Mouse (Mus musculus) heart, adult 2 months (tissue): ENCODE data around the gene Timm13. TPM values are rescaled to one million over a fixed set of nuclear protein-coding genes. Genes with fewer than 3 reads are reported as not detected.

ENCODE experiments used
- DNase-seq, 2 experiments: peaks; one replicate each; pipeline ENCODE4 v3.0.0; 2021
- H3K27ac ChIP-seq: fragments of 200-600 bp; 2 replicates; pipeline ENCODE4 v1.8.1; 2022
- H3K27me3 ChIP-seq: fragments of 200-500 bp; 2 replicates; pipeline ENCODE4 v1.6.1; 2012; ENCODE audit warnings: mild to moderate bottlenecking, low read length, inconsistent platforms, mixed read lengths; ENCODE audit not compliant: control insufficient read depth, insufficient read depth
- H3K36me3 ChIP-seq: fragments of 200-500 bp; 2 replicates; pipeline ENCODE4 v1.6.1; 2012; ENCODE audit warnings: low read length, inconsistent platforms; ENCODE audit not compliant: control insufficient read depth, insufficient read depth
- H3K4me1 ChIP-seq: fragments of 200-500 bp; 2 replicates; pipeline ENCODE4 v1.6.1; 2011; ENCODE audit warnings: low read length; ENCODE audit not compliant: control insufficient read depth, insufficient read depth
- H3K4me3 ChIP-seq: fragments of 200-600 bp; 2 replicates; pipeline ENCODE4 v1.8.1; 2022
- H3K79me2 ChIP-seq: fragments of 200-500 bp; replicated peaks from 2 replicates; pipeline ENCODE4 v1.6.1; 2012; ENCODE audit warnings: mild to moderate bottlenecking, inconsistent platforms, low read length, moderate library complexity, mixed read lengths; ENCODE audit not compliant: control insufficient read depth, insufficient read depth
- H3K9ac ChIP-seq: fragments of 200-500 bp; 2 replicates; pipeline ENCODE4 v1.6.1; 2012; ENCODE audit warnings: low read depth, mild to moderate bottlenecking, control low read depth, inconsistent platforms, low read length, mixed read lengths
- CTCF ChIP-seq: fragments of 200-600 bp; IDR thresholded peaks from 2 replicates; pipeline ENCODE4 v1.8.1; 2022; ENCODE audit warnings: antibody characterized with exemption, mild to moderate bottlenecking, moderate library complexity
- EP300 ChIP-seq: fragments of 200-500 bp; IDR thresholded peaks from 2 replicates; pipeline ENCODE4 v1.6.1; 2011; ENCODE audit warnings: low read depth, low read length, control low read depth; ENCODE audit not compliant: insufficient read depth
- POLR2A ChIP-seq: fragments of 200-500 bp; IDR thresholded peaks from 2 replicates; pipeline ENCODE4 v1.6.1; 2011; ENCODE audit warnings: mild to moderate bottlenecking, low read depth, low read length, control low read depth; ENCODE audit not compliant: insufficient read depth
- WGBS: fragments of 180-500 bp; shearing (Covaris S2); methylation state at CpG from one replicate; pipeline ENCODE4 v1.1.7; 2018; 5-methylcytosine and 5-hydroxymethylcytosine counted together
- intact Hi-C: fragments of 180-260 bp; cut with DNase I; formaldehyde crosslinking; loops from one replicate; pipeline ENCODE4 v1.15.1; 2025
- polyA plus RNA-seq: library from polyadenylated mRNA; depleted of rRNA; stranded (reverse); fragments of >200 nt; gene quantifications from 2 replicates; pipeline ENCODE4 v1.2.3, GENCODE M21; 2012
- total RNA-seq, 2 experiments: library from RNA; stranded (reverse); gene quantifications; 2 replicates each; pipeline ENCODE4 v1.2.3; 2021

The Timm13 gene
- total and polyA plus RNA-seq, 3 experiments = 126 to 188 (median 133) TPM

DNA sequence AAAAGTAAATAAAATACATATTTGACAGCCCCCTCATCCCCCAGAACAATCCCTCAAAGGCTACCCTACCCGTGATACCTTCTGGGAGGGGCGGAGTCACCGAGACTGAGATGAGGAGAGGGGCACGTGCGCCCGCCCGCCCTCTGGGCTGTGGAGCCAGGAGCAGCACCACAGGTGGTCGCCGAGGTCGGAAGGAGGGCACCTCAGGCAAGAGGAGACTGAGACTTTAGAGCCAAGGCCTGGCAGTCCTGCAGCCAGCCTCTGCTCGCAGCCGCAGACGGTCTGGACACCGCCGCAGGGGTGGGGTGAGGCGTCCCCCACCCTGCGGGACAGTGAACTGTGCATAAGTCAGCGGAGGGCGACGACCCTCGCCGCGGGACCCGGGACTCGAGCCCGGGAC is 30.9 kb upstream of the Timm13 start:
- Histone ChIP-seq H3K36me3 (no peaks in the 10 kb centered on the region), H3K79me2 (no peaks in the 10 kb centered on the region), H3K27ac (peak overlapping the region; percentile 83), H3K27me3 (no peaks in the 10 kb centered on the region; the same call in 1 of the 2 replicates), H3K4me3 (peak overlapping the region; percentile 9; the same call in 1 of the 2 replicates), H3K9ac (peak overlapping the region; percentile 25), H3K4me1 (peaks cover 10% of the 10 kb centered on the region)
- no peak for TF ChIP-seq POLR2A
- no peak for TF ChIP-seq CTCF
- no peak for TF ChIP-seq EP300
- DNase-seq = peak in 1 of 2 experiments; percentile 20
- whole genome bisulfite sequencing = 20% methylated on average over 26 of the region's 26 CpGs
- intact Hi-C loops = no loop called here

DNA sequence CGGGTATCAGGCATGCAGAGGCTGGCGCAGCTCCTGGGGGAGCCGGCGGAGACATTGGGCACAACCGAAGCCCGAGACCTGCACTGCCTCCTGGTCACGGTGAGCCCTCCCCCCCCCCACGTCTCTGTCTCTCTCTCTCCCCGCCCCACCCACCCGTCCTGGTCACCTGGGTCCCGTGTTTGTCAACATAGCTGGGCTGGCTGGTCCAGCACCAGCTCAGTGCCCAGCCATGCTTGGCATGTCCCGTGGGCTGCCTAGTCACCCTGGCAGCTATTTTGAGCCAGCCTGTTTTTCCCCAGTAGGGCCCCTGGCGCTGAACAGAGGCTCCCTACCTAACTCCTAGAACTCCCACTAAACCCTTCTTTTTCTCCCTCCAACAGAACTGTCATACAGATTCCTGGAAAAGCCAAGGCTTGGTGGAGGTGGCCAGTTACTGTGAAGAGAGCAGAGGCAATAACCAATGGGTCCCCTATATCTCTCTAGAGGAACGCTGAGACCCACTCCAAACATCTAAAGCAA is 30.4 kb upstream of the Timm13 start:
- H3K4me3 ChIP-seq = peak overlapping the region; percentile 66
- peak overlapping the region; percentile 96 for H3K9ac ChIP-seq
- H3K27ac ChIP-seq = peak overlapping the region; percentile 94
- DNase-seq = peak in 1 of 2 experiments; percentile 78
- H3K36me3 ChIP-seq = no peaks in the 10 kb centered on the region
- intact Hi-C loops = no loop called here
- H3K79me2 ChIP-seq = no peaks in the 10 kb centered on the region
- peaks cover 10% of the 10 kb centered on the region for H3K4me1 ChIP-seq
- TF ChIP-seq POLR2A (peak; percentile 18; the same call in 1 of the 2 replicates), CTCF (no peak), EP300 (0 out of 2 replicates have a peak, but pooled peaks have one; percentile 37)
- H3K27me3 ChIP-seq = no peaks in the 10 kb centered on the region; the same call in 1 of the 2 replicates
- WGBS = 29% methylated on average over 14 of the region's 14 CpGs

DNA sequence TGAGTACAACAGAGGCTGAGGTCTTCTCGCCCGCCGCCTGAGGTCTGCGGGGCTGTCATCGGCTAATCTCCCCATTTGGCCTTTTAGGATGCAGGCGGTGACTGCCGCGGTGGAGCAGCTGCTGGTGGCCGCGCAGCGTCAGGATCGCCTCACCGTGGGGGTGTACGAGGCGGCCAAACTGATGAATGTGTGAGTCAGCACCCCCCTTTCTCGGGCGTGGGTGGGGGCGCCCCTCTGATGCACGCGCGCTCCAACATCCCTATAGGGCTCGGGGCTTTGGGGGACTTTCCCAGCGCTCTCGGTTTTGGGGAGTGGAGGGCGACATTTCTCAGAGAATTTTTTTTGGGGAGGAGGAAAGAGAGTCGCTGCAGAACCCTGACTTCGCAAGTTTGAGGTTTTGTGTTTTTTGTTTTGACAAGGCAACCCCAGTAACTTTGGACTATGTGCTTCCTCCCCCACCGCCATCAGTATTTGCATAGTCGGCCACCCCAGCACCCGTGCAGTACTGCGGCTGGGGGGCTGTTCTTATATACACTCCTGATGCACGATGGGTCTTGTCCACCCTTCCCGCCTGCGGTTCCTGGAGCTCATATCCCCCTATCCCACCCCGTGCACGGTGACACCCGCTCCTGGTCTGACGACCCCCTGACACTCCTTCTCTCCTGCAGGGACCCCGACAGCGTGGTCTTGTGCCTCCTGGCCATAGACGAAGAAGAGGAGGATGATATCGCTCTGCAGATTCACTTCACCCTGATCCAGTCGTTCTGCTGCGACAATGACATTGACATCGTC is 29.8 kb upstream of the Timm13 start:
- 2% methylated on average over 45 of the region's 45 CpGs for WGBS
- Histone ChIP-seq H3K4me1 (peaks cover 7% of the 10 kb centered on the region), H3K4me3 (peak overlapping the region; percentile 66), H3K79me2 (no peaks in the 10 kb centered on the region), H3K27ac (peak overlapping the region; percentile 94), H3K27me3 (no peaks in the 10 kb centered on the region; the same call in 1 of the 2 replicates), H3K9ac (peak overlapping the region; percentile 96), H3K36me3 (no peaks in the 10 kb centered on the region)
- peak; percentile 62 to 71 for DNase-seq
- no peak for TF ChIP-seq POLR2A
- TF ChIP-seq CTCF = no peak
- TF ChIP-seq EP300 = no peak
- intact Hi-C loops = no loop called here

DNA sequence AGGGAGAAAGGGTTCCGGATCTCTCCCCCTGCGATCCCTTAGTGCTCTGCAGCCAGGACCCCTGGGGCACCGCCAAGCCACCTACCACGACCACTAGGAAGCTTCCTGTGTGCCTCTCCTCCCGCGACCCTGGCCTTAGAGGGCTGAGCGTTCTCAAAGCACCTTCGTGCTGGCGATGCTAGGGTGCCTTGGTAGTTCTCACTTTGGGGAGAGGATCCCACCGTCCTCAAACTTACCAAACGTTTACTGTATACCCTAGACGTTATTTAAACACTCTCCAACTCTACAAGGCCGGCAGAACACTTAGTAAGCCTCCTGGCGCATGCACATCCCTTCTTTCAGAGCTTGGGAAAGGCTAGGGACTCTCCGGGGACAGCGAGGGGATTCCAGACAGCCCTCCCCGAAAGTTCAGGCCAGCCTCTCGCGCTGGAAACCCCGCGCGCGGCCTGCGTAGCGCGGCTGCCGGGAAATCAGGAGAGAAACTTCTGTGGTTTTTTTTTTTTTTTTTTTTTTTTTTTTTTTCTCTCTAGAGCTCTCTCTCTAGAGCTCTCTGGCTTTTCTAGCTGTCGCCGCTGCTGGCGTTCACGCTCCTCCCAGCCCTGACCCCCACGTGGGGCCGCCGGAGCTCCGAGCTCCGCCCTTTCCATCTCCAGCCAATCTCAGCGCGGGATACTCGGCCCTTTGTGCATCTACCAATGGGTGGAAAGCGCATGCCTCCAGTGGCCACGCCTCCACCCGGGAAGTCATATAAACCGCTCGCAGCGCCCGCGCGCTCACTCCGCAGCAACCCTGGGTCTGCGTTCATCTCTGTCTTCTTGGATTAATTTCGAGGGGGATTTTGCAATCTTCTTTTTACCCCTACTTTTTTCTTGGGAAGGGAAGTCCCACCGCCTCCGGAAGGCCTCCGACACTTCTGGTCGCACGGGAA is 28.8 kb upstream of the Timm13 start, which contains the start of gene Gadd45b:
Gadd45b (plus strand) TSS at position 775 of the 928 bp plus-strand sequence.
- H3K9ac ChIP-seq = peak within 1 kb of the TSS; percentile 96
- intact Hi-C loops = loop anchor here (5.0 kb wide), 1 partner anchor 248 kb away; the partner anchor contains the start of gene Eef2
- no peaks in the 10 kb centered on the region for H3K36me3 ChIP-seq
- H3K79me2 ChIP-seq = no peaks in the 10 kb centered on the region
- H3K27me3 ChIP-seq = no peaks in the 10 kb centered on the region; the same call in 1 of the 2 replicates
- H3K27ac ChIP-seq = peak within 1 kb of the TSS; percentile 94
- TF ChIP-seq EP300 (peak; percentile 87), CTCF (no peak), POLR2A (peak; percentile 100)
- H3K4me3 ChIP-seq = peak within 1 kb of the TSS; percentile 68
- peaks cover 7% of the 10 kb centered on the region for H3K4me1 ChIP-seq
- DNase-seq = peak; percentile 97 to 99
- WGBS = under 1% methylated on average over 56 of the region's 56 CpGs

DNA sequence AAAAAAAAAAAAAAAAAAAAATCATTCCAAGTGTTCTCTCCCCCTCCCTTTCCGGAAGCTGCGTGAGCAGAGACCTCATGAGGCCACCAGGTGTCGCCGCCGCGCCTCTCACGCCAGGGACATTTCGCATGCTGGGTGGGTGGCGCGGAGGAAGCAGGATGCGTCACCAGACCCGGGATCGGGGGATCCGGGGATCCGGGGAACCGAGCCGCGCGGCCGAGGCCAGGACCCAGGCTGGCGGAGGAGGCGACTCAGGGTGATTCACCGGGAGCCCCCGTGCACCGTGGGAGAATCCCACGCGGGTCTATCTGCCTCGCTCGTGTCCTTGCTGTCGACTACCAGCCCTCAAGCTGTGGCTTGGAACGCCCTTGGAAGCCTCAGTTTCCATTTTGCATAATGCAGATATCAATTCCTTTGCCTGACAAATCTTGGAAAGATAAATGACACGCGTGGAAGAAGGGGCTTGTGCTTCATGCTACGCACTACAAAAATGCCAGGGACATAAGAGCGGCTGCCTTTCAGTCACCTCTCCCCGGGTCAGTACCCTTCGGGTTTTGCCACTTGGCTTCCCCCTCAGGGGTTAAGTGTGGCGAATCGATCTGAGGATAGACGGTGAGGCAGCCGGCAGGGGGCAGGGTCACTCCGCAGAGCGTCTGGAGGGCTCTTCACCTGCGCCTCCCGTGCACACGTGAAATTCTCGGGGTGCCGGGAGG is 28.0 kb upstream of the Timm13 start:
- intact Hi-C loops = loop anchor here (1.0 to 5.0 kb wide), 4 partner anchors 27 to 249 kb away; partner anchors contain the start of gene Eef2
- WGBS = under 1% methylated on average over 48 of the region's 48 CpGs
- Histone ChIP-seq H3K4me1 (peaks cover 4% of the 10 kb centered on the region), H3K79me2 (no peaks in the 10 kb centered on the region), H3K36me3 (no peaks in the 10 kb centered on the region), H3K4me3 (peak overlapping the region; percentile 68), H3K27me3 (no peaks in the 10 kb centered on the region; the same call in 1 of the 2 replicates), H3K27ac (peak overlapping the region; percentile 92), H3K9ac (peak overlapping the region; percentile 79)
- TF ChIP-seq EP300 = peak; percentile 91; the same call in 1 of the 2 replicates
- no peak for TF ChIP-seq POLR2A
- peak; percentile 74 for TF ChIP-seq CTCF
- DNase-seq = peak; percentile 92 to 94
